Mouse (Mus musculus) myocyte (in vitro differentiated cells): ENCODE measurements around the gene Pikfyve. TPM values are rescaled to one million over a fixed set of nuclear protein-coding genes. Genes with fewer than 3 reads are reported as not detected.

Experiments
- H3K27me3 ChIP-seq: one replicate; pipeline ENCODE4 v1.6.1; 2011; ENCODE audit not compliant: control insufficient read depth, insufficient read depth, insufficient read length
- H3K36me3 ChIP-seq: one replicate; pipeline ENCODE4 v1.6.1; 2011; ENCODE audit not compliant: control insufficient read depth, insufficient read depth
- H3K4me2 ChIP-seq: one replicate; pipeline ENCODE4 v1.6.1; 2011; ENCODE audit warnings: low read depth, control low read depth
- H3K4me3 ChIP-seq: one replicate; pipeline ENCODE4 v1.5.1; 2011; ENCODE audit warnings: mild to moderate bottlenecking, control low read depth, moderate library complexity
- H3K79me2 ChIP-seq: one replicate; pipeline ENCODE4 v1.6.1; 2011; ENCODE audit not compliant: control insufficient read depth, insufficient read depth
- H3ac ChIP-seq: one replicate; pipeline ENCODE4 v1.6.1; 2011; ENCODE audit not compliant: control insufficient read depth, insufficient read length
- CEBPB ChIP-seq: IDR thresholded peaks from 2 replicates; pipeline ENCODE4 v1.6.1; 2011; ENCODE audit warnings: mild to moderate bottlenecking, moderate library complexity; ENCODE audit not compliant: poor library complexity, insufficient read depth, severe bottlenecking
- E2F4 ChIP-seq: IDR thresholded peaks from one replicate; pipeline ENCODE4 v1.6.1; 2011; ENCODE audit warnings: mild to moderate bottlenecking, control low read depth, moderate library complexity; ENCODE audit not compliant: insufficient read depth
- MAX ChIP-seq: IDR thresholded peaks from one replicate; pipeline ENCODE4 v1.6.1; 2011; ENCODE audit warnings: low read depth, mild to moderate bottlenecking, control low read depth
- MYOD1 ChIP-seq, 3 experiments: IDR thresholded peaks; one replicate each; pipeline ENCODE4 v1.6.1; 2011; ENCODE audit warnings: control low read depth in 2 of 3, low read depth in 2 of 3, mild to moderate bottlenecking in 2 of 3, moderate library complexity in 1 of 3; ENCODE audit not compliant: insufficient read length in 2 of 3, control insufficient read depth in 1 of 3
- MYOG ChIP-seq, 3 experiments: IDR thresholded peaks; one replicate each; pipeline ENCODE4 v1.6.1; 2011; ENCODE audit warnings: control low read depth in 2 of 3, low read depth in 2 of 3, mild to moderate bottlenecking in 2 of 3; ENCODE audit not compliant: insufficient read length in 2 of 3, control insufficient read depth in 1 of 3, insufficient read depth in 1 of 3
- POLR2A ChIP-seq: IDR thresholded peaks from one replicate; pipeline ENCODE4 v1.6.1; 2011; ENCODE audit warnings: low read depth, mild to moderate bottlenecking, control low read depth, moderate library complexity; ENCODE audit not compliant: insufficient read length
- POLR2AphosphoS2 ChIP-seq: IDR thresholded peaks from one replicate; pipeline ENCODE4 v1.6.1; 2011; ENCODE audit warnings: low read depth, control low read depth; ENCODE audit not compliant: insufficient read length
- REST ChIP-seq: IDR thresholded peaks from one replicate; pipeline ENCODE4 v1.6.1; 2011; ENCODE audit warnings: mild to moderate bottlenecking, control low read depth, moderate library complexity; ENCODE audit not compliant: insufficient read depth, insufficient read length
- SRF ChIP-seq: IDR thresholded peaks from one replicate; pipeline ENCODE4 v1.6.1; 2011; ENCODE audit warnings: low read depth; ENCODE audit not compliant: control insufficient read depth, insufficient read length
- TCF12 ChIP-seq: IDR thresholded peaks from one replicate; pipeline ENCODE4 v1.6.1; 2011; ENCODE audit warnings: mild to moderate bottlenecking, control low read depth; ENCODE audit not compliant: poor library complexity, insufficient read depth, severe bottlenecking
- TCF3 ChIP-seq: IDR thresholded peaks from one replicate; pipeline ENCODE4 v1.6.1; 2011; ENCODE audit warnings: low read depth, control low read depth; ENCODE audit not compliant: insufficient read length
- USF1 ChIP-seq: IDR thresholded peaks from one replicate; pipeline ENCODE4 v1.6.1; 2011; ENCODE audit warnings: low read depth, mild to moderate bottlenecking, control low read depth, moderate library complexity
- polyA plus RNA-seq: library from polyadenylated mRNA; unstranded; fragments of >200 nt; fragmentation: generic; extraction: Trizol; gene quantifications from one replicate; pipeline ENCODE4 v1.2.1, GENCODE M21; 2012; ENCODE audit warnings: missing spikeins

Gene Pikfyve
- polyA plus RNA-seq, 1 experiment, result 4.2 TPM

GRCm38 (mm10) chr1:65187074-65187430, 569 bp downstream of the Pikfyve start:
- no peak for TF ChIP-seq E2F4
- H3K4me2 ChIP-seq, result peak overlapping the region; percentile 78
- H3K4me3 ChIP-seq, result peak overlapping the region; percentile 36
- no peaks in the 10 kb centered on the region for H3K27me3 ChIP-seq
- H3ac ChIP-seq, result peak overlapping the region; percentile 77
- peaks cover 35% of the 10 kb centered on the region for H3K79me2 ChIP-seq
- peaks cover 3% of the 10 kb centered on the region for H3K36me3 ChIP-seq

GRCm38 (mm10) chr1:65190172-65190571, 3.7 kb downstream of the Pikfyve start:
- no peak overlapping the region for H3K4me2 ChIP-seq
- TF ChIP-seq E2F4 (no peak), CEBPB (no peak), REST (no peak), POLR2AphosphoS2 (no peak), SRF (no peak), TCF12 (no peak), MAX (no peak), MYOD1 (IDR thresholded peaks at IDR 0.05; ENCODE audit: control insufficient read depth in 1 of 3, insufficient read length in 2 of 3, low read depth in 2 of 3) (no peak), USF1 (no peak), POLR2A (no peak), TCF3 (no peak), MYOG (IDR thresholded peaks at IDR 0.05; ENCODE audit: control insufficient read depth in 1 of 3, insufficient read depth in 1 of 3, insufficient read length in 2 of 3, low read depth in 2 of 3) (no peak)
- no peak overlapping the region for H3ac ChIP-seq
- H3K27me3 ChIP-seq, result no peaks in the 10 kb centered on the region
- H3K4me3 ChIP-seq, result no peak overlapping the region
- peaks cover 35% of the 10 kb centered on the region for H3K79me2 ChIP-seq
- H3K36me3 ChIP-seq, result peaks cover 9% of the 10 kb centered on the region

GRCm38 (mm10) chr1:65193226-65193625, 6.7 kb downstream of the Pikfyve start:
- Histone ChIP-seq H3K79me2 (peaks cover 21% of the 10 kb centered on the region), H3K4me2 (no peak overlapping the region), H3ac (no peak overlapping the region), H3K4me3 (no peak overlapping the region), H3K27me3 (no peaks in the 10 kb centered on the region), H3K36me3 (peaks cover 23% of the 10 kb centered on the region)
- no peak for TF ChIP-seq MYOD1 (IDR thresholded peaks at IDR 0.05; ENCODE audit: control insufficient read depth in 1 of 3, insufficient read length in 2 of 3, low read depth in 2 of 3)
- TF ChIP-seq CEBPB, result no peak
- TF ChIP-seq REST, result no peak
- TF ChIP-seq POLR2AphosphoS2, result no peak
- TF ChIP-seq POLR2A, result no peak
- TF ChIP-seq E2F4, result no peak
- no peak for TF ChIP-seq TCF3
- TF ChIP-seq MAX, result no peak
- no peak for TF ChIP-seq USF1

- TF ChIP-seq CEBPB, result no peak
- TF ChIP-seq E2F4, result no peak
- TF ChIP-seq USF1, result no peak
- TF ChIP-seq MYOD1 (IDR thresholded peaks at IDR 0.05; ENCODE audit: control insufficient read depth in 1 of 3, insufficient read length in 2 of 3, low read depth in 2 of 3), result no peak
- no peak for TF ChIP-seq MAX
- no peak for TF ChIP-seq POLR2AphosphoS2
- no peak for TF ChIP-seq POLR2A
- no peak for TF ChIP-seq TCF3
- TF ChIP-seq MYOG (IDR thresholded peaks at IDR 0.05; ENCODE audit: control insufficient read depth in 1 of 3, insufficient read depth in 1 of 3, insufficient read length in 2 of 3, low read depth in 2 of 3), result no peak
- TF ChIP-seq TCF12, result no peak
- TF ChIP-seq REST, result no peak
- TF ChIP-seq SRF, result no peak
- H3K27me3 ChIP-seq, result no peaks in the 10 kb centered on the region
- H3K4me2 ChIP-seq, result no peak overlapping the region
- peaks cover 32% of the 10 kb centered on the region for H3K36me3 ChIP-seq
- no peak overlapping the region for H3K4me3 ChIP-seq
- no peaks in the 10 kb centered on the region for H3K79me2 ChIP-seq
- no peak overlapping the region for H3ac ChIP-seq
Measured at GRCm38 (mm10) chr1:65198425-65198824, 11.9 kb downstream of the Pikfyve start.

GRCm38 (mm10) chr1:65198861-65199260, 12.4 kb downstream of the Pikfyve start:
- Histone ChIP-seq H3K36me3 (peaks cover 36% of the 10 kb centered on the region), H3K4me3 (no peak overlapping the region), H3ac (no peak overlapping the region), H3K4me2 (no peak overlapping the region), H3K27me3 (no peaks in the 10 kb centered on the region), H3K79me2 (no peaks in the 10 kb centered on the region)
- TF ChIP-seq E2F4 (no peak), TCF12 (no peak), POLR2AphosphoS2 (no peak), REST (no peak), CEBPB (no peak), MYOG (IDR thresholded peaks at IDR 0.05; ENCODE audit: control insufficient read depth in 1 of 3, insufficient read depth in 1 of 3, insufficient read length in 2 of 3, low read depth in 2 of 3) (no peak), MAX (no peak), USF1 (no peak), POLR2A (no peak), MYOD1 (IDR thresholded peaks at IDR 0.05; ENCODE audit: control insufficient read depth in 1 of 3, insufficient read length in 2 of 3, low read depth in 2 of 3) (no peak), SRF (no peak), TCF3 (no peak)
